Mouse (Mus musculus) G1E (cell line): ENCODE measurements at regions not wholly inside any gene's neighbourhood (a gene's known extent, or its start where the extent isn't known, plus 50 kb on each side); places are given as distances from the start of the nearest gene placed in this dataset.

Experiments used
- CTCF ChIP-seq: IDR thresholded peaks from 2 replicates; pipeline ENCODE4 v1.5.1; 2012; ENCODE audit warnings: low read depth, low read length, inconsistent platforms, mixed read lengths
- GATA1 ChIP-seq: IDR thresholded peaks from 2 replicates; pipeline ENCODE4 v1.6.1; 2012; ENCODE audit warnings: borderline replicate concordance, low read length, inconsistent platforms, mixed read lengths
- POLR2AphosphoS5 ChIP-seq: IDR thresholded peaks from 2 replicates; pipeline ENCODE4 v1.6.1; 2012; ENCODE audit warnings: low read depth, low read length, inconsistent platforms; ENCODE audit not compliant: insufficient replicate concordance
- TAL1 ChIP-seq: conservative IDR thresholded peaks from 2 replicates; pipeline ENCODE4 v1.6.1; 2012; ENCODE audit warnings: low read depth, low read length, inconsistent platforms, mixed read lengths

GRCm38 (mm10) chr3:40159591-40160145, 371.4 kb upstream of the Intu start:
- TF ChIP-seq CTCF (no peak), POLR2AphosphoS5 (no peak), GATA1 (no peak), TAL1 (no peak)
